Mouse (Mus musculus) A20 (cell line): ENCODE results near the gene Sesn1.
"Not testable (repeated sequence)": the region's sequence is repeated elsewhere in the genome, so short reads cannot be mapped to it uniquely, and the experiment has no call there.

Experiments used
- DNase-seq: peaks from one replicate; pipeline ENCODE4 v3.0.0-alpha.2; 2011; ENCODE audit warnings: low read depth, low spot score

Gene Sesn1

DNA sequence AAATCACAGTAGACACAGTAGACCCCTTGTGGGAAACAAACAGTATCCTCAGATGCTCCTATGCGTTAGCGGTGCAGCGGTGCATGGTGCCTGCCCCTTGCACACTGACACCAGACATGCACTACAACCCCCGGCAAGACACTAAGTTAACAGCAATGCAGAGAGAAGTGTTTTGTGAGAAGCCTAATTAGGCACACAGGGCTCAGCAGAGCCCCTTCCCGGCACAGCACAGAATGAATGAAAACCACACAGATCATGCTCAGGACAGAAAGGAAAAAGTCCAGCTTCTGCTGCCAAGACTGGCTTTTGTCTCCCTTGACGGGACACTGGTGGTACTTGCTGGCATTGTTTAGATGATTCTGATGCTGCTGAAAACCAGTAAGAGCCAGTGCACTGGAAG is 99.2 kb downstream of the Sesn1 start:
- no peak for DNase-seq

GRCm38 (mm10) chr10:41912290-41912994 is 102.7 kb downstream of the Sesn1 start:
- no peak for DNase-seq

DNA sequence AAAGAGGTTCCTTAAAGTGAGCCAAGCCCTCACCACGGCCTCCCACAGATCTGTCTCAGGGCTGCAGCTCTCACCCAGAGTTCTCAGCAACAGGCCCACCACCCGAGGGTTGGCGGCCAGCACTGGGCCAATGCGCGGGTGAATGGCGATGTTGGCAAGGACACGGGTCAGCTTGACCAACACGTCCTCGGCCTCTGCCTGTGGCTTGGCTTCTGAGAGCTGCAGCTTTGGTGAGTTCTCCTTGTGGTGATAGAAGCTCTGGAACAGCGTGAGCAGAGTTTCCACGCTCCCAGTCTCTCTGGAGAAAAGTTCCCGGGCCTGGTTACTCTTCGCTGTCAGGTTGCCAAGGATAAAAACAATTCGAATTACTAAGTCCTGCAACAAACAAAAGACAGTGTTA is 117.0 kb downstream of the Sesn1 start:
- DNase-seq = no peak

DNA sequence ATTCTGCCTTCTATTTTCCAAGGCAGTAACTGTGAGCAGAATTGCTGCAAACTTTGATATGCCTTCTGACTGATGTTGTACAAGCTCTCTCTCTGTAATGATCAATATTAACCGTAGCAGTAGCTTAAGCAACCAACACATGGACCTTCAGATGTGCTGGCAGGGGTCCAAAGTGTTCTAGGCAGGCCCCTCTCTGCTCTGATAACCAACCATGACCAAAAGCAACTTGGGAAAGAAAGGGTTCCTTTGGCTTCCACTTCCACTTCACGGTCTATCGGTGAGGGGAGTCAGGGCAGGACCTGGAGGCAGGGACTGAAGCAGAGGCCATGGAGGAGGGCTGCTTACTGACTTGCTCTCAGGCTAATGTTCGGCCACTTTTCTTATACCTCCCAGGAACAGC is 121.2 kb downstream of the Sesn1 start:
- no peak for DNase-seq

GRCm38 (mm10) chr10:41931962-41932361 is 122.2 kb downstream of the Sesn1 start:
- no peak for DNase-seq

DNA sequence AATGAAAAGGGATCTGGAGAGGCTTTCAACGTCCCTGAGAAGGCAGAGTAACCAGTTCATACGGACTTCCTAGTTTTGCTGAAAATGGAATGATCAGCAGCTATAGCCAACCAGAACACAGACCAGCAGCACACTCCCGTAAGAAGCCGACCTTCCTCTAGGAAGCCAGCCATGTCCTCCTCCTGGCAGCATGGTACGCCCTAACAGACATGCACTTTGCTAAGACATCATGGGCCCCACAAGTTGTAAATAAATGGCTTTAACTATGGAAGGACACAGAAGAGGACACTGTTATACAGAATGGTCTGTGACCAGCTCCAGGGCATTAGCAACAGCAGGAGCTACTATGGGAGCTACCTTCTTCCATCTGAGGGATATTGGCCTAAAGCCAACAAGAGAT is 123.2 kb downstream of the Sesn1 start:
- DNase-seq = no peak

- DNase-seq = peak; percentile 48
These were observed 123.8 kb downstream of the Sesn1 start for GRCm38 (mm10) chr10:41933536-41933935.

DNA sequence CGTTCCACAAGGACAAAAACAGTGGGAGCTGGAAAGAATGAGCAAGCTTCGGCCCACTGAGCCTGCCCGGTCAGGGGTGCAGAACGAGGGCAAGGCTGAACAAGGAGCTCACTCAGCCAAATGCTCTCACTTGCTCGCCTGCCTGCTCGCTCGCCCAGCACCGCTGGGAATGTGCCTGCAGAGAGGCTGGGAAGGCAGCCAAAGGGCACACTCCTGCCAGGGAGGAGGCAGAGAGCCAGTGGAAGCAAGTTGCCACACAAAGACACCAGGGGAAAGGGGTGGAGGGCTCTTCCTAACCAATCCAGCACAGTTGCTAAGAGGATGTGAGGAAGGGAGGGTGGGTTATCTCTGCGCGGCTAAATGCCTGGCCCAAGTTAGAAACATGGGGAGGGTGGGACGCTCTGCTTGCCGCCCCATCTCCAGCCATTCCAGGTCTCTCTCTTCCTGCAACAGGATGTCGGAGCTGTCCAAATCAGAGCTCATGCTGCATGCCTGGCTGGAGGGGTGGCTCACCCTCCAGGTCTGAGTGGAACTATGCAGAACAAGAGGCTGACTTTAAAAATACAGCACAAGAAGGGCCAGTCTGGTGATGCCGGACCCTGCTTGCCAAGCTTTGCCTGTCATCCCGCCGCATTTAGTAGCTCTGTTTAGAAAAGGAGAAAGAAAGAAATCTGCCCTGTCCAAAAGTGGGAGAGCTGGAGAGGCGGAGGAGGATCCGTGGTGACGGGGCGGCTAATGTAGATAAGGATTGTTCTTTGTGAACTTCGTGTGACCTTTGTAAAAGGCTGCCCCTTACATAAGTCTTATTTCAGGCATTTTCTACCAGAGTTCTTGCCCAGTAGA is 125.1 kb downstream of the Sesn1 start:
- no peak for DNase-seq

- no peak for DNase-seq
These were observed 125.7 kb downstream of the Sesn1 start for GRCm38 (mm10) chr10:41935476-41935829.

DNA sequence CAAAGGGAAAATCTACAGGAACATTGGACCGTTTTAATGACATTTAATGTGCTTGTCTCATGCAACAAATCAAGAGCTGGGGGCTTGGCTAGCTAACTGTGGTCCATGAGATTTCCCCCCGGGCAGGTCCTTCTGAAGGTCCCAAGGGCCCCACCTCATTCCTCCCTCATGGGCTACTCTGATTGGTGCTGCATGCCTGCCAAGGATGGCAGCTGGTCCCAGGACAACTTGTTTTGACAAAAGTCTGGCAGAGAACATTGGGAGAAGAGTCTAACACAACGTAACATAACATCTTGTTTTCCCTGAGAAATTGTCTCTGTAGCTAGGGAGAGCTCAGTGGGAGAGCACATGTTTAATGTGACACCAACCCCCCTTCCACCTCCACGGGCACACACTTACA is 126.4 kb downstream of the Sesn1 start:
- DNase-seq = no peak

GRCm38 (mm10) chr10:41937176-41937575 is 127.4 kb downstream of the Sesn1 start:
- DNase-seq = peak; percentile 42

- DNase-seq = no peak
These were observed 129.4 kb downstream of the Sesn1 start for GRCm38 (mm10) chr10:41939090-41939489.

DNA sequence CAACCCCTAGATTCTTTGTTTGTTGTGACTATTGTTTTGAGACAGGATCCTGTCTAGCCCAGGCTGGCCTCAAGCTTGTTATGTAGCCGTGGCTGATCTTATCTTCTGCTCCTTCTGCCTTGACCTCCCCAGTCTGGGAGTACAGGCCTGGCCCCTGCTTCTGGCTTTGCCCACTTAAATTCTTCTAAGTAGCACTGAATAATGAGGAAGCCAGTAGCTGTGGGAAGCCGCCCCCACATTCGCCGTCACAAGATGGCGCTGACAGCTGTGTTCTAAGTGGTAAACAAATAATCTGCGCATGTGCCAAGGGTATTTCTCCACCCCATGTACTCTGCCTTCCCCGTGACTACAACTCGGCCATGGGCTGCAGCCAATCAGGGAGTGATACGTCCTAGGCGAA is 142.6 kb downstream of the Sesn1 start:
- DNase-seq = not testable (repeated sequence)

DNA sequence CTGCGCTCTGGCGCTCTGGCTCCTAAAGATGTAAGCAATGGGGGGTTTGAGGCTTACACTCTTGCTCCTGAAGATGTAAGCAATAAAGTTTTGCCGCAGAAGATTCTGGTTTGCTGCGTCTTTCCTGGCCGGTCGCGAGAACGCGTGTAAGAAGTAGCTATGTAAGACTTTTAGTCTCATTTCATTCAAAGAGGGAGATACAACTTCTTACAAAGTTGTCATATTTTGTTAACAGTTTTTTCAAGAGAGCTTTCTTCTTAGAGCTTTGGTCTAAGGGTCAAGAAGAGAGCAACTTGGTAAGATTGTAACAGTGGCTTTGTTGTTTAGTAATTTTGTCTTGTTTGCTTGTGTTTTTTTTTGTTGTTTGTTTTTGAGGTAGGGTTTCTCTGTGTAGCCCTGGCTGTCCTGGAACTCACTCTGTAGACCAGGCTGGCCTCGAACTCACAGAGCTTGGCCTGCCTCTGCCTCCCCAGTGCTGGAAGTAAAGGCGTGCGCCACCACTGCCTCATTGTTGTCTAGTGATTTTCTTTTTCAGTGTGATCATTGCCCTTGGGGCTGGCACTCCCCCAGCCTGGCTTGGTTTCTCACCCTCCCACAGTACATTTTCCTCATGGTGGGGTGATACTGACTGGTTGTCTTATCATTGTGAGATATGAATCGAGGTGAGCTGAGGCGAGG is 143.3 kb downstream of the Sesn1 start:
- no peak for DNase-seq

GRCm38 (mm10) chr10:41953528-41953864 is 143.8 kb downstream of the Sesn1 start:
- DNase-seq = no peak

DNA sequence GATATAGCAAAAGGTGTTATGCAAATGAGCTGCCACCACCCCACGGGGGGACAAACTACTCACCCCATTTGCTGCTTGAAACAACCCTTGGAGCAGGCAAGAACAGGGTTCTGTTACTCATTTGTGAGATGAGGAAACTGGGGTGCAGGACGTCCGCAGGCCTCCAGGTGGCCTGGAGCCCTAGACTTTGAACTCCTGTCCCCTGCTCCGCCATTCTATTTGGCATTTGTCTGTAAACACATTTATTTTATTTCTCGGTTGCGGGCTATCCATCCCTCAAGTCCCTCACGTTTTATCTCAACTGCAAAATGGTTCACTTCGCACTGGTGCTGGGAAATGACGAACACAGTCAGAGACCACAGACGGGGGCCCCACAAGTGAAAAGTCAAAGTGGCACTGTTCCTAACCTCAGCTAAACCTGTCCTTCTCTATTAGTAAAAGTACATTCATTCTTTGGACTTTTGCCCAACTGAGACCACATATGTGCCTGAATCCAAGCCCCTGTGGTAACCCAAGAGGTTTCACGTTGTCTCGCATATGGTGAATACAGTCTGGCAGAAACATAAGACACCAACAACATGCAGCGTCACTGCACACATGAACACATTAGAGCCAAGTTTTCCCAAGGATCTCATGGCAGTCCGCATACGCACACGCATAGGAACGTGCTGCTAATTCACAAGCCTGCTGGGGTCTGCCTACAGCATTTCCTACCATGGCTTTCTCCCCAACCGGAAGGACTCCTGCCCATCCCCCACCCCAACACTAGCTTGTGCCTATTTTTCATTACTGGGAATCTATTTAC is 147.9 kb downstream of the Sesn1 start:
- DNase-seq = no peak
